30 mouse cellular contexts compared by ENCODE assay signal in the genomic region with DNA sequence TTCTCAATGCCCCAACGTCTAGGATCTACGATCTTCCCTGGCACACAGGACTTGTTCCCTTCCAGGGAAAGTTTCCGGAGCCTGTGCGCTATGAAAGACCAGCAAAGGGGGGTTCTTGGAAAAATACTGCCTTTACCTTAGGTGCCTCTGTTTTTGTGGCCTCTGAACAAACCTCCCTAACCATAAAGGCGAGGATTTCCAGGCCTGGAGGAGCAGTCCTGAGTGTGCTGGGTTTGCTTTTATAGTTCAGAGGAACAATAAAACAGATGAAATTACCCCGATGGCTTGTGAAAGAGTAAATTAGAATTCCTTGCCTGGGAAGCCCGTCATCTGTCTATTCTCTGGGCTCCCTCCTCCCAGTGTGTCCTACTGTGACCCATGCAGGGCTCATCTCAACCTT. TPM values are rescaled to one million over a fixed set of nuclear protein-coding genes. Genes with fewer than 3 reads are reported as not detected.
DNase-seq lines count a peak whose midpoint lies in the region; ATAC-seq lines count a peak whose summit lies in the region.
"Had no signal": no experiment of that assay in that cellular context is flagged by ENCODE, and none has a peak within 500 bp of the region (broad histone marks: within the 10 kb centered on the region; RNA-seq: fewer than 3 reads in every experiment).

No protein-coding gene starts in this region.

- H3K27ac ChIP-seq in embryonic facial prominence, embryonic 10.5 days (replicated peaks) = peak overlapping the region; percentile 35; the same call in 1 of the 2 replicates
- H3K27ac ChIP-seq in limb, embryonic 12.5 days = peak overlapping the region; percentile 88
- peak overlapping the region; percentile 77 for H3K27ac ChIP-seq in limb, embryonic 15.5 days
- H3K27ac ChIP-seq: embryonic facial prominence, embryonic 12.5 days; forebrain, embryonic 13.5 days; gastrocnemius, adult 2 months; heart, embryonic 15.5 days; hindbrain, embryonic 10.5 days; hindbrain, embryonic 13.5 days; hindbrain, postnatal 0 days had no signal

- H3K4me3 ChIP-seq in embryonic facial prominence, embryonic 10.5 days = no peak overlapping the region
- H3K4me3 ChIP-seq in limb, embryonic 12.5 days (replicated peaks) = no peak overlapping the region
- H3K4me3 ChIP-seq in limb, embryonic 15.5 days = no peak overlapping the region
- H3K4me3 ChIP-seq: embryonic facial prominence, embryonic 12.5 days; erythroblast, embryonic 14.5 days; forebrain, embryonic 13.5 days; gastrocnemius, adult 2 months; heart, embryonic 12.5 days; heart, embryonic 15.5 days; hindbrain, embryonic 10.5 days; hindbrain, embryonic 13.5 days had no signal

- no peaks in the 10 kb centered on the region for H3K36me3 ChIP-seq in embryonic facial prominence, embryonic 10.5 days (replicated peaks)
- H3K36me3 ChIP-seq in limb, embryonic 12.5 days = no peaks in the 10 kb centered on the region
- no peaks in the 10 kb centered on the region for H3K36me3 ChIP-seq in limb, embryonic 15.5 days
- H3K36me3 ChIP-seq: embryonic facial prominence, embryonic 12.5 days; G1E; heart, embryonic 12.5 days; heart, embryonic 15.5 days; hindbrain, embryonic 10.5 days; hindbrain, embryonic 13.5 days had no signal

- 80% methylated on average over 7 of the region's 7 CpGs for WGBS in embryonic facial prominence, embryonic 10.5 days
- 12% methylated on average over 7 of the region's 7 CpGs for WGBS in large intestine, adult 2 months
- 29% methylated on average over 7 of the region's 7 CpGs for WGBS in limb, embryonic 12.5 days
- 23% methylated on average over 7 of the region's 7 CpGs for WGBS in limb, embryonic 15.5 days

- H3K9me3 ChIP-seq in embryonic facial prominence, embryonic 10.5 days = no peaks in the 10 kb centered on the region
- H3K9me3 ChIP-seq in limb, embryonic 12.5 days = no peaks in the 10 kb centered on the region
- no peaks in the 10 kb centered on the region for H3K9me3 ChIP-seq in limb, embryonic 15.5 days
- H3K9me3 ChIP-seq: embryonic facial prominence, embryonic 12.5 days; forebrain, embryonic 13.5 days; heart, embryonic 12.5 days; heart, embryonic 15.5 days; hindbrain, embryonic 10.5 days; hindbrain, embryonic 13.5 days had no signal

- peaks cover 8% of the 10 kb centered on the region; the same call in 1 of the 2 replicates for H3K27me3 ChIP-seq in embryonic facial prominence, embryonic 10.5 days (replicated peaks; ENCODE audit: low read depth, poor library complexity, severe bottlenecking)
- H3K27me3 ChIP-seq in limb, embryonic 12.5 days = no peaks in the 10 kb centered on the region
- H3K27me3 ChIP-seq in limb, embryonic 15.5 days = no peaks in the 10 kb centered on the region
- H3K27me3 ChIP-seq: embryonic facial prominence, embryonic 12.5 days; forebrain, embryonic 13.5 days; heart, embryonic 12.5 days; heart, embryonic 15.5 days; hindbrain, embryonic 13.5 days; Patski had no signal

- no peak for DNase-seq in embryonic facial prominence, embryonic 10.5 days (ENCODE audit: low spot score)
- DNase-seq in large intestine, adult 2 months (ENCODE audit: low read depth, low spot score) = peak; percentile 3
- no peak for DNase-seq in ovary, postnatal 14 days (ENCODE audit: low spot score)
- no peak for DNase-seq in adrenal gland, postnatal 25 days
- no peak for DNase-seq in cerebellum, postnatal 25 days
- DNase-seq: adrenal gland, postnatal 10 days; B cell, adult 2 months; cerebellum, adult 11-12 months; cerebellum, adult 8-10 months; cerebellum, postnatal 10 days; forebrain, postnatal 0 days; gastrocnemius, adult 2 months; gastrocnemius, postnatal 14 days; heart, adult 11 months; heart, postnatal 10 days; heart, postnatal 36 days had no signal

- no peak overlapping the region for H3K9ac ChIP-seq in limb, embryonic 12.5 days (replicated peaks)
- no peak overlapping the region for H3K9ac ChIP-seq in limb, embryonic 15.5 days
- H3K9ac ChIP-seq: embryonic facial prominence, embryonic 12.5 days; forebrain, embryonic 13.5 days; forebrain, postnatal 0 days; heart, embryonic 12.5 days; heart, embryonic 15.5 days; hindbrain, embryonic 13.5 days had no signal

- peak; percentile 44; the same call in 1 of the 2 replicates for ATAC-seq in limb, embryonic 12.5 days (ENCODE audit: insufficient number of reproducible peaks, insufficient read depth, low FRiP score, low TSS enrichment, low read depth)
- peak; percentile 61 for ATAC-seq in limb, embryonic 15.5 days (ENCODE audit: insufficient number of reproducible peaks, low FRiP score, low TSS enrichment, low read depth)
- ATAC-seq: forebrain, embryonic 13.5 days; forebrain, postnatal 0 days; hindbrain, postnatal 0 days; inflammation-experienced regulatory T-cells, adult 6 months; Patski had no signal

- H3K4me1 ChIP-seq in embryonic facial prominence, embryonic 10.5 days = peaks cover 17% of the 10 kb centered on the region
- peaks cover 52% of the 10 kb centered on the region for H3K4me1 ChIP-seq in limb, embryonic 12.5 days (replicated peaks)
- peaks cover 40% of the 10 kb centered on the region for H3K4me1 ChIP-seq in limb, embryonic 15.5 days
- H3K4me1 ChIP-seq: embryonic facial prominence, embryonic 12.5 days; forebrain, embryonic 13.5 days; hindbrain, embryonic 13.5 days had no signal

- H3K4me2 ChIP-seq in limb, embryonic 12.5 days = no peak overlapping the region
- H3K4me2 ChIP-seq in limb, embryonic 15.5 days = peak overlapping the region; percentile 24; the same call in 1 of the 2 replicates
- H3K4me2 ChIP-seq: embryonic facial prominence, embryonic 12.5 days; forebrain, embryonic 13.5 days; heart, embryonic 12.5 days; heart, embryonic 15.5 days; hindbrain, embryonic 13.5 days had no signal

RNA-seq across cellular contexts. Expression of a gene that starts 25.3 kb away (rescaled TPM):
- 23.8 and 40.2 TPM in 2 replicates for polyA plus RNA-seq in embryonic facial prominence, embryonic 10.5 days (2016; fragmentation: Nextera tagmentation; extraction: Ambion mirVana)
- polyA plus RNA-seq in large intestine, adult 2 months (2012; rRNA removed) = 29.8 and 35.6 TPM in 2 replicates
- 342 and 397 TPM in 2 replicates for polyA plus RNA-seq in limb, embryonic 12.5 days (2016; fragmentation: Nextera tagmentation; extraction: Ambion mirVana)
- polyA plus RNA-seq in limb, embryonic 15.5 days (2015; fragmentation: Nextera tagmentation; extraction: Ambion mirVana) = 624 and 644 TPM in 2 replicates
- total RNA-seq in adrenal gland, postnatal 25 days (2021) = 29.4 and 36.9 TPM in 2 replicates
- total RNA-seq: CH12.LX, G1E had no signal
- polyA plus RNA-seq: erythroblast, embryonic 14.5 days; G1E; inflammation-experienced regulatory T-cells, adult 6 months had no signal

Comparison
In these comparisons a context has a peak if more than half of its experiments do, and no peak if none do; other contexts are left out.
1. H3K27ac ChIP-seq: peak in every context shown above with its lines; median percentile 88 in limb, embryonic 12.5 days; 77 in limb, embryonic 15.5 days; 35 in embryonic facial prominence, embryonic 10.5 days.